Mouse (Mus musculus) C2C12 (cell line): Measurements from ENCODE around the gene Col27a1. TPM values are rescaled to one million over a fixed set of nuclear protein-coding genes. Genes with fewer than 3 reads are reported as not detected.

Source experiments
- H3K27me3 ChIP-seq: one replicate; pipeline ENCODE4 v1.6.1; 2011; ENCODE audit not compliant: control insufficient read depth, insufficient read depth, insufficient read length
- H3K36me3 ChIP-seq: one replicate; pipeline ENCODE4 v1.6.1; 2011; ENCODE audit not compliant: control insufficient read depth, insufficient read depth
- H3K4me3 ChIP-seq: one replicate; pipeline ENCODE4 v1.5.1; 2011; ENCODE audit warnings: mild to moderate bottlenecking, control low read depth; ENCODE audit not compliant: poor library complexity, insufficient read depth, severe bottlenecking
- H3K79me2 ChIP-seq: one replicate; pipeline ENCODE4 v1.6.1; 2011; ENCODE audit not compliant: control insufficient read depth, insufficient read depth
- H3K79me3 ChIP-seq: one replicate; pipeline ENCODE4 v1.6.1; 2011; ENCODE audit warnings: low read depth, control low read depth
- H3ac ChIP-seq: one replicate; pipeline ENCODE3; 2011; ENCODE audit warnings: low read depth; ENCODE audit not compliant: control insufficient read depth, insufficient read length
- CEBPB ChIP-seq: IDR thresholded peaks from one replicate; pipeline ENCODE4 v1.6.1; 2011; ENCODE audit warnings: low read depth, mild to moderate bottlenecking, control low read depth, moderate library complexity
- CTCF ChIP-seq: IDR thresholded peaks from one replicate; pipeline ENCODE4 v1.5.1; 2011; ENCODE audit not compliant: control insufficient read depth, insufficient read depth, insufficient read length
- FOSL1 ChIP-seq: IDR thresholded peaks from one replicate; pipeline ENCODE4 v1.8.0; 2011; ENCODE audit warnings: mild to moderate bottlenecking, low read length; ENCODE audit not compliant: poor library complexity, insufficient read depth, severe bottlenecking
- MAX ChIP-seq: IDR thresholded peaks from one replicate; pipeline ENCODE4 v1.6.1; 2011; ENCODE audit warnings: mild to moderate bottlenecking, control low read depth
- MYOD1 ChIP-seq: IDR thresholded peaks from one replicate; pipeline ENCODE4 v1.6.1; 2011; ENCODE audit warnings: low read depth; ENCODE audit not compliant: control insufficient read depth, insufficient read length
- MYOG ChIP-seq: IDR thresholded peaks from one replicate; pipeline ENCODE4 v1.6.1; 2011; ENCODE audit not compliant: control insufficient read depth, insufficient read length; ENCODE audit errors: extremely low read depth
- USF1 ChIP-seq: IDR thresholded peaks from one replicate; pipeline ENCODE4 v1.6.1; 2011; ENCODE audit warnings: low read depth, mild to moderate bottlenecking, control low read depth, moderate library complexity
- polyA plus RNA-seq: library from polyadenylated mRNA; unstranded; fragments of >200 nt; fragmentation: generic; extraction: Trizol; gene quantifications from one replicate; pipeline ENCODE4 v1.2.1, GENCODE M21; 2012; ENCODE audit warnings: missing spikeins

The Col27a1 gene
- polyA plus RNA-seq, 1 experiment = 0.08 TPM

- Histone ChIP-seq H3ac (no peak overlapping the region), H3K79me3 (no peaks in the 10 kb centered on the region), H3K36me3 (no peaks in the 10 kb centered on the region), H3K27me3 (peaks cover 19% of the 10 kb centered on the region), H3K79me2 (no peaks in the 10 kb centered on the region), H3K4me3 (no peak overlapping the region)
- TF ChIP-seq MAX (no peak), CEBPB (no peak), MYOG (no peak), CTCF (no peak), MYOD1 (no peak), USF1 (no peak), FOSL1 (no peak)
Observed at GRCm38 (mm10) chr4:63278821-63279220, 65.0 kb downstream of the Col27a1 start.

- no peak for TF ChIP-seq CEBPB
- TF ChIP-seq CTCF = no peak
- TF ChIP-seq USF1 = no peak
- Histone ChIP-seq H3ac (no peak overlapping the region), H3K79me2 (no peaks in the 10 kb centered on the region), H3K27me3 (peaks cover 15% of the 10 kb centered on the region), H3K36me3 (no peaks in the 10 kb centered on the region), H3K79me3 (no peaks in the 10 kb centered on the region), H3K4me3 (no peak overlapping the region)
Observed at GRCm38 (mm10) chr4:63281694-63282093, 67.9 kb downstream of the Col27a1 start.

- Histone ChIP-seq H3K79me2 (no peaks in the 10 kb centered on the region), H3K4me3 (no peak overlapping the region), H3K27me3 (peaks cover 13% of the 10 kb centered on the region), H3K36me3 (no peaks in the 10 kb centered on the region), H3K79me3 (no peaks in the 10 kb centered on the region), H3ac (no peak overlapping the region)
- TF ChIP-seq FOSL1 = no peak
- no peak for TF ChIP-seq MAX
Observed at GRCm38 (mm10) chr4:63283319-63283718, 69.5 kb downstream of the Col27a1 start.

GRCm38 (mm10) chr4:63286034-63286433 is 72.2 kb downstream of the Col27a1 start:
- no peak overlapping the region for H3ac ChIP-seq
- no peaks in the 10 kb centered on the region for H3K79me3 ChIP-seq
- no peak overlapping the region for H3K4me3 ChIP-seq
- peaks cover 1% of the 10 kb centered on the region for H3K27me3 ChIP-seq
- no peaks in the 10 kb centered on the region for H3K79me2 ChIP-seq
- TF ChIP-seq CEBPB (no peak), MAX (no peak), USF1 (no peak), FOSL1 (no peak), MYOG (no peak), MYOD1 (no peak), CTCF (no peak)
- no peaks in the 10 kb centered on the region for H3K36me3 ChIP-seq

GRCm38 (mm10) chr4:63288497-63288896 is 74.7 kb downstream of the Col27a1 start:
- H3ac ChIP-seq = no peak overlapping the region
- no peaks in the 10 kb centered on the region for H3K36me3 ChIP-seq
- H3K27me3 ChIP-seq = peaks cover 8% of the 10 kb centered on the region
- H3K79me2 ChIP-seq = no peaks in the 10 kb centered on the region
- TF ChIP-seq CTCF (no peak), FOSL1 (no peak), USF1 (no peak), CEBPB (no peak), MAX (no peak), MYOD1 (no peak), MYOG (no peak)
- no peaks in the 10 kb centered on the region for H3K79me3 ChIP-seq
- H3K4me3 ChIP-seq = no peak overlapping the region

GRCm38 (mm10) chr4:63290081-63290480 is 76.3 kb downstream of the Col27a1 start:
- H3K4me3 ChIP-seq = no peak overlapping the region
- TF ChIP-seq MYOG = no peak
- no peak for TF ChIP-seq FOSL1
- no peak for TF ChIP-seq MAX
- H3K79me3 ChIP-seq = no peaks in the 10 kb centered on the region
- H3K36me3 ChIP-seq = no peaks in the 10 kb centered on the region
- H3K79me2 ChIP-seq = no peaks in the 10 kb centered on the region
- H3ac ChIP-seq = no peak overlapping the region
- peaks cover 8% of the 10 kb centered on the region for H3K27me3 ChIP-seq
